Mouse (Mus musculus): ENCODE results near the gene Dao. TPM values are rescaled to one million over a fixed set of nuclear protein-coding genes. Genes with fewer than 3 reads are reported as not detected.

Dao gene
- polyA plus RNA-seq, 1 experiment, result not detected

DNA sequence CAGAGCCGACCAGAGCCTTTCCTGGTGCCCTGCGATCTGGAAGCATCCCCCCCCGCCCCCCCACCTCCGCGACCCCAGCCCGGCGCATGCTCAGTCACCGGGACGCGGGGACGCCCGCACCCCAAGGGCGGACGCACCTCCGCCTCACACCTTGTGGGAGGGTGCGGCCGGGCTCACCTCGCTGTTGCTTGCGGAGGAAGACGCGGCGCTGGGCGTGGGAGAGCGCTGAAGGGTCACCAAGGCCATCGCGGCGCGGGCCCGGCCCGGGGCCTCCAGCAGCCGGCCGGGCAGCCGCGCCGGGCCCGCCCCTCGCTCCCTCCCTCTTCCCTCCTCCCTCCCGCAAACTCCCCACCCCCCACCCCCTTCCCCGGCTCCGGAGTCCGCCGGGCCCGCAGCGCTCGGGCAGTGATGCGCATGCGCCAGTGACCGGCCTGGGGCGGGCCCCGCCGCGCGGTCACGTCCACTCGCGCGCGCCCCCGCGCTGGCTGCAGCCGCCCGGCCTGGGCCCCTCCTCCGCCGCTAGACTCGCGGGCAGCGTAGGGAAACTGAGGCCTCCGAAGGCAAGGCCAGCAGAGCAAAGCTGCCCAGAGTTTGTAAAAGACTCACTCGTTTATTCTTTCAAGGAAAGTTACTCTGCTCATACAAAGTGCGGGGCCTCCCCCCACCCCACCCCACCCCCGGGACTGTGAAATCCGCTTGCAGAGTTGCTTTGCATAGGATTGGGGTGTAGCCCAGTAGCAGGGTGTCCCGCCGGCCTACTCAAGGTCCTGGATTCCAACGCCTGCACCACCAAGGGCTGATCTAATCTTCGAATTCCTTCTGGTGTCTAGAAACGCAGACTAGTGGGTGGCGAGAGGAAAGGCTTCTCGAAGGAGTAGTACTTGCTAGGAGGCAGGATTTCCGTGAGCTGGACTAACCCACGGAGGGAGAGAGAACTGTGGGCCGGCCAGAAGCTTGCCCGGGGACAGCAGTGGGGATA lies 9.7 kb upstream of the Dao start, which contains the start of gene Ssh1:
Gene Ssh1, minus strand, starts transcription at position 408 of the 979 bp plus-strand sequence.
- no peak for TF ChIP-seq GATA1 (IDR thresholded peaks at IDR 0.05; ENCODE audit: low read length)

DNA sequence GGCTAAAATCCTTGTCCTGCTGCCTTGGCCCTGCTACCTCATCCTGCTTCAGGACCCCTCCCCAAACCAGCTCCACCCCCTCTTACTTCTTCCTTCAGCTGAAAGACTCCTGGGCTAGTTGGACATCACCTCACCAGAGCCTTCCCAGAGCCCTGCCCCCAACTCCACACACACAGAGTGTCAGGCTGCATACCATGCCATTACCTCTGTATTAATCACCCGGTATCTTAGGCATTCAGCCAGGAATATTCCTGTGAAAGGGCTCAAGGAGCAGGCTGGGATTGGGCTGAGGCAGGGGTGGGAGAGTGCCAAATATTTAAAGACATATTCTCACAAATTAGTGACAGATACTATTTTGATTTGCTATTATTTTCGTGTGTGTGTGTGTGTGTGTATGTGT lies 7.0 kb upstream of the Dao start:
- TF ChIP-seq GATA1 (IDR thresholded peaks at IDR 0.05; ENCODE audit: low read length), result no peak

DNA sequence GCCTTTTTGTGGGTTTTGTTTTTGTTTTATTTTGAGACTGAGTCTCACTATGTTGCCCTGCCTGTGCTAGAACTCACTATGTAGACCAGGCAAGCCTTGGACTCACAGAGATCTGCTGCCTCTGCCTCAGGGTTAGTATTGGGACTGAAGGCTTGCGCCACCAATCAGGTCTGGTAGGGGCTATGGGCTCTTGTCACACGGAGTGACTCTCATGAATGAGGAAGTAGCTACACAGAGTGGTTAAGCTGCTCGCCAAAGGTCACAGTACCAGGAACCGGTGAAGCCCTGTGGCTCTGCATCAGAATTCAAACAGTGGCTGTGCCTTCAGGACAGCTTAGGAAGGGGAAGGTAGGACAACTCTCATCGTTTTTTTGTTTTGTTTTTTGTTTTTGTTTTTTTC lies 4.1 kb upstream of the Dao start:
- no peak for TF ChIP-seq GATA1 (IDR thresholded peaks at IDR 0.05; ENCODE audit: low read length)

DNA sequence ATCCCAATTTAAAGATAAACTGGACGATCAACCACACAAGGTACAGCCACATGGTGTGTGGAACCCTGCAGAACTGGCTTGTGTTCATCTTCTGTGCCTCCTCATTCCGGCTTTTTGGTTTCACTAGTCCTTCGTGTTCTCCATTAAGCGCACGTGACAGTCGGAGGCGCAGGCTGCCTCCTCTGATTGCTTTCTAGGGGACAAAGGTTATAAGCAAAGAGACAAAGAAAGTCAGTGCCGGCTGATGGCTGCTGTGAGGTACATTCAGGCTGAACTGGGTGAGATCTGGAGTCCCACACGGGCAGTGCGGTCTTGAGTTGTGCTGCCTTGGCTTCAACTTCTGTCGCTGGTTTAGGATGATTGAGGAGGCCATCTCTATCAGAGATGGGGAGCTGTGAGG lies 1.1 kb downstream of the Dao start:
- no peak for TF ChIP-seq GATA1 (IDR thresholded peaks at IDR 0.05; ENCODE audit: low read length)

DNA sequence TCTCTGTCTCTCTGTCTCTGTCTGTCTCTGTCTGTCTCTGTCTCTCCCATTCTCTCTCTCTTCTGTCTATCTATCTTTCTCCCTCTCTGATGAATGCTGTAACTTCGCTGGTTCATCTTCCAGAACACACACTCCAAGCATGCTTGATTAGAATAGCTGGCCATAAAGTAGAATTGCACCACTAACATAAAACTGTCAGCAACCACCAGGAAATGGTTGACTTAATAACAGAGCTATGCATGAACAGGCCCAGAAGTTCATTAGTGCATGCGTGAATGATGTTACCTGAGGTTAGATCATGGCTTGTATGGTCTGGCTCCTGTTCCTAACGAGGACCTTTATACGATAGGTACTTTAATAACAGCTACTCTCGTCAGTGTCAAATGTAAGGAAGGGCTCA lies 1.6 kb downstream of the Dao start:
- TF ChIP-seq GATA1 (IDR thresholded peaks at IDR 0.05; ENCODE audit: low read length), result no peak

DNA sequence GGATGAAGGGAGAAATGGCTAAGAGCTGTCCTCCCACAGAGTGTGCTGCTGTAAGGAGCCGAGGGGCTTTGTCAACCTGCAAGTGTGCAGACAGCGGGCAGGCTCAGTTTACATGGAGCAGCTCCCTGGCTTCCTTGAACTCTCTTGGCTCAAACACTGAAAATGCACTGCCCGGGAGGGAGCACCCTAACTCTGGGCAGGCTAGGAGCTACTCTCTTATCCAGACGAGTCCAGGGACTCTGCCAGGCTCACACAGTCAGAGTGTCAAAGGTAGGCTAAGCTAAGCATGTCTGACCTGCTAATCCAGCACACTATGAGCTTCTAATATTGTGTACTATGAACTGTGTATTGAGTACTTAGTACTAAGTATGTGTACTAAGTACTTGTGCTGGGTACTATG lies 3.5 kb downstream of the Dao start:
- no peak for TF ChIP-seq GATA1 (IDR thresholded peaks at IDR 0.05; ENCODE audit: low read length)

DNA sequence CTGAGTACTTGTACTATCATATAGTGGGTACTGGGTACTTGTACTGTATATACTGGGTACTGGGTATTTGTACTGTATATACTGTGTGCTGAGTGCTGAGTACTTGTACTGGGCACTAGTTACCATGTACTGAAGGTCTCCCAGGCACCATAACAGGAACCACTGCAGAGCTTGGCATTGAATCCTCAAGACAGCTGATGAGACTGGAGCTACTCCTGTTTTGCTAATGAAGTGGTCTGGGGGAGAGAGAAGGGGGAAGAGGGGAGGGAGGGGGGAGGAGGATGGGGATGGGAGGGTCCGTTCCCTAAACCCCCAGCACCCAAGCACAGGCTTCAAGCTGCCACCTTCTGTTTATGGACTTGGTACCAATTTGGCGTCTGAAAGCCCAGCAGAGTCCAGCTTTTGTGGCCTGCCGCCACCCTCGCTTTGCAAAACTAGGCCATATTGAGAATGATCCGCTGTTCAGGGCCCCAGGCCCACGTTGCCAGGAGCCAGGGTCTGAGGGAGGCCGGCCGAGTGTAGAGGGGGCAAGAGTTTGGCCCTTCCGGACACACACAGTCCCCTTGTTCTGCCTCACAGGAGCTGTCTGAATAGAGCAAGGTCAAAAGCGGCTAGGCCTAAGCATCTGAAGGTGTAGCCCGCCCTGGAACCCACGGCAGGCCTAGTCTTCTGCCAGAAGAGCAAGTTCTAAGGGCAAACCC lies 4.4 kb downstream of the Dao start:
- TF ChIP-seq GATA1 (IDR thresholded peaks at IDR 0.05; ENCODE audit: low read length), result no peak

DNA sequence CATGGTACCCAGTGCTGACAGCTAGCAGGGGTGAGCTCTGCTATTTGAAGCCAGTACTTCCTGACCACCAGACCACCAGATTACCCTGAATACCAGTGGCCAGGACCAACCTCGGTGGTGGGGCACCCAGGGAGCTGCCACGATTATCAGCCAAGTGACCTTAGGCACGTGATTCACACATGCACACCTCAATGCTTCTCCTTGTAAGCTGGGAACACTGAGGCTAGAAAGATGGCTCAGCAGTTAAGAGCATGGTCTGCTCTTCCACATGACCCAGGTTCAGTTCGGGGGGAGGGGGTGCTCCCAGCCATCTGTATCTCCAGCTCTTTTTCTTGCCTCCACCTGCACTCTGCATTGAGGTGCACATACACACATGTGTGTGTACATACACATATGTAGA lies 5.5 kb downstream of the Dao start:
- no peak for TF ChIP-seq GATA1 (IDR thresholded peaks at IDR 0.05; ENCODE audit: low read length)

DNA sequence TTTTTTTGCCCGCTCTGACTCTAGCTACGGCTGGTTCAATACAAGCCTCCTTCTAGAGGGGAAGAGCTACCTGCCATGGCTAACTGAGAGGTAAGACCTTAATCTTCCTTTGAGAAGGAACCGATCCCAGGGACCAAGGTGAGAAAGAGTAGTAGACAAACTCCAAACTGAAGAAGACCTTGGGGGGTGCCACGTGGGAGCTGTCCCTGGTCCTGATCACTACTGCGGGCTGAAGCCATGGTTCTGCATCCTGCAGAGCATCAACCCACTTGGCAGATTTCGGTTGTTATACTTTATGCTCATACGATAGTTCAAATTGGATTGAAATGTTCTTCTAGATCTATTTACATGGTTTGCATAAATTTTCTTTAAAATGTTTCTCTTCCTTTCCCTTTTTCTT lies 11.6 kb downstream of the Dao start:
- TF ChIP-seq GATA1 (IDR thresholded peaks at IDR 0.05; ENCODE audit: low read length), result no peak

DNA sequence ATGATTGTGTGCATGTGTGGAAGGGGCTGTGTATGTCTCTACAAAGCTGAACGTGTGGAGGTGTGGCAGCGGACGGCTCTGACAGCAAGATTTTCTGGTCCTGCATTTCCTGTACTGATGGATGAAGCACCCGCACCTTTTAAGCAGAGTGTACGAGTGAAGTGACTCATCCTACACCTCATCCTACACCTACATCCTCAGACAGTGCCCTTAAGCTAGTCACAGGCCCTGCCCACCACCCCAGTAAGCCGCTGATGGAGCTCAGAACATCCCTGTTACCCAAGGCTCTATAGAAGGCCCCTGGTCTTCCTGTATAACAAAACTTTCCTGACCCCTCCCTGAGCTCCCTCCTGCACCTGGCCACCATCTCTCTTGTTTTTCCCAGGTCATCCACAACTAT lies 20.9 kb downstream of the Dao start:
- no peak for TF ChIP-seq GATA1 (IDR thresholded peaks at IDR 0.05; ENCODE audit: low read length)

DNA sequence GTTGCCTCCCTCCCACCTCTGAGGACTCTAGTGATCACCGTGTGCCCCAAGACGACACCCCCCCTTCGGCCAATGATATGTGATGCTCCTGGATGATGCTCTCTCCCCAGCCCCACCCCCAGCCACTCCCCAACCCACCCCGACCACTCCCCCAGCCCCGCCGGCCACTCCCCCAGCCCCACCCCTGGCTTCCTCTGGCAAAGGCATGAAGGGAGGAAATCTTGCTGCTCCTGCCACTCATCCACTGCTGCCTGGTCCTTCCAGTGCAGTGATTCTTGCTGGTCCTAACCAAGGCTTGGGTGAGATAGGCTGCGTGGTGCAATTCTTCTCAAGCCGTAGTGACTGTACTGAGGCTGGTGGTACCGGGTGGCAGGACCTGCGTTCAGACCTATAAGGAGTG lies 21.4 kb downstream of the Dao start:
- no peak for TF ChIP-seq GATA1 (IDR thresholded peaks at IDR 0.05; ENCODE audit: low read length)

DNA sequence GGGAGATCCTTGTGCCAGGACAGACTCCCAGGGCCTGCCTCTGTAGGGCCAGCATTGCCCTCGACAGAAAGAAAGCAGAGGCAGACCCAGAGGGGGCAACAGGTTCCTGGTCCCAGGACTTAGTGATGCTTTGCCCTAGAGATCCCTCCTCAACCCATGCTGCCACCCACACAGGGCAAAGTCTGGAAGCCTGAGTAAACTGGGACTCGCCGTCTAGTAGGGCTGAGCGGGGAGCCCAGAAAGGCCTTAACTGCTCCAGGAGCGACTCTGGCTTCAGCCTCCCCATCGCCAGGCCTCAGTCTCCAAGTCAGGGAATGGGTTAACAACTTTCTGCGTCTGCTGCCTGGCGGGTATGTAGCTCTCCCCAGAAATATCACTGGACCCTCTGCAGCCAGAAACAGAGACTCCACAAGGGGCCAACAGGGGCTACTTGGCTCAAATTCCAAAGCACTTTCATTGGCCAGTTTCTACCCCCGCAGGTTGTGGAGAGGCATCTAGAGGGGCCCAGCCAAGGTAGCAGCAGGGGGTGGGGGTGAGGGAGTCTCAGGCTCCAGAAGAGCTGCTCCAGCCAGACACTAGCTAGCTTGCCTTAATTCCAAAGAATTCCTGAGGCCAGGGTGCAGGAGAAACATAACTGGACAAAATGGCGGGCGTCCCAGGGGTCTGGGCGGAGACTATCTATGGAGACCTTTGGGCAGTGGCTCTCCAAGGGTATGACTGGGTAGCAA lies 23.9 kb downstream of the Dao start:
- TF ChIP-seq GATA1 (IDR thresholded peaks at IDR 0.05; ENCODE audit: low read length), result no peak

DNA sequence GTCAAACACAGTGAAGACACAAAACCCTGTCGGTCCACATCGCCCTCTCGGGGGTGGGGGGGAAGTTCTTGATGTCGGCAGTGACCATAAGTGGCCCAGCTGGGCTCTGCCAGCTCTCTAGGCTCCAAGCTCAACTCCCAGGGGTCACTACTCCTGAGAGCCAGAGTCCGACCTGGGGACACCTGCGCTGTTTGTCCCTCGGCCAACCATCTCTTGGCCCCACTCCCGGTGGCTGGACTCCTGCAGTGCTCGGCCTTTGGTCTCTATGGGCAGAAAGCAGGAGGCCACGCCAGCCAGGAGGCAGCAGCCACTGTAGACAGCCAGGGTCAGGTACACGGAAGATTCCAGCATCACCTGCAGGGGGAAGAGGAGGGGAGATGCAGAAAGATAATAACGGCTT lies 24.6 kb downstream of the Dao start:
- TF ChIP-seq GATA1 (IDR thresholded peaks at IDR 0.05; ENCODE audit: low read length), result no peak

DNA sequence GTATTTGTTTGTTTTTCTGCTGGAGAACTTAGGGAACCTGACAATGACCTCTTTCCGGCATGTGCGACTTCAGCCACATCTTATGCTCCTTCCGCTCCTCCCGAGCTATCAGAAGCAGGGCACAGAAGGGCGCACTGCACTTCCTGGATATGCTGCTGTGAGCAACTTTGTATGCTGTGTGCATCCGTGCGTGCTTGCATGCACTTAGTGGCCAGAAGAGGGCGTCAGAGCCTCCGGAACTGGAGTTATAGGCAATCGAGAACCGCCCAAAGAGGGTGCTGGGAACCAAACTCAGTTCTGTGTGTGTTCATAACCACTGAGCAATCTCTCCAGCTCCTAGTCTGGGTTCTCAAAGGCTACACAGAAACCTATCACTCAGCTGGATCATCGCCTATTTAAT lies 27.1 kb downstream of the Dao start:
- TF ChIP-seq GATA1 (IDR thresholded peaks at IDR 0.05; ENCODE audit: low read length), result no peak

DNA sequence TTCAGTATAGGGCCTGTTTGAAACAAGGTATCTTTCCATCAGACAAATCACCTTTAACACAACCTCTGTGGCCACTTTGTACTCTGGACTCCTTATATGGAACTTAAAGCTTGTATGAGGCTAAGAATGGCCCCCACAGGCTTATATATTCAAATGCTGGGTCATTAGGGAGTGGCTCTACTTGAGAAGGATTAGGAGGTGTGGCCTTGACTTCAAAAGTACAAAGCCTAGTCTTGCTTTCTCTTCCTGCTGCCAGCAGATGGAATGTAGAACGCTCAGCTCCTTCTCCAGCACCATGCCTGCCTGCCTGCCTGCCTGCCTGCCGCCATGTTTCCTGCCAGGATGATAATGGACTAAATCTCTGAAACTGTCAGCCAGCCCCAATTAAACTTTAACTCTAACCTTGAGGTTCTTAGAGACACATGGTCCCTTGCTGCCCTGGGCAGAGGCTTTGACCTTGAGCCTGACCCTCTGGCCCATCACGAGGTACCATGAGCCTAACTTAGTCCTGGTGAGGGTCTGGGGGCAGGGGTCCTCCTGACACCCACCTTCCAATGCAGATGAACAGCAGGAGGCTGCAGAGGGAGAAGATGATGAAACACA lies 28.8 kb downstream of the Dao start:
- no peak for TF ChIP-seq GATA1 (IDR thresholded peaks at IDR 0.05; ENCODE audit: low read length)

DNA sequence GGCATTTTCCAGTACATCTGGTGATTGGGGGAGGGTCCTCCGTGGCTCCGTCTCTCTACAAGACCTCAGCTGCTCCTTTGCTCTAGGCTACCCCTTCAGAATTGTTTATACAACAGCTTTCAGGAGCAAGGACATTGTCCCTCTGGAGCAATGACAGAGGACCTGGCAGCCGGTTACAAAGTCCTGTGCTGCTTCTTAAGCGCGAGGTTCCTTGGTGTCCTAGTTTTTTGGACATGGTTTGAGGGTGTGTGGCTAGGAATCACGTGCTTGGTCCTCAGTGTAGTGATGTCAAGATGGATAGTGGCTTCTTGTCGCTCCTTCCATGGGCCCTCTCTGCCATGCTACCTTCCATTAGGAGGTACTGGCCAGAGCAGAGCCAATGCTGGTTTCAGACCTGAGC lies 30.9 kb downstream of the Dao start:
- no peak for TF ChIP-seq GATA1 (IDR thresholded peaks at IDR 0.05; ENCODE audit: low read length)

Data from G1E-ER4 (cell line).